12 mouse cellular contexts compared by ENCODE assay signal in the genomic region with DNA sequence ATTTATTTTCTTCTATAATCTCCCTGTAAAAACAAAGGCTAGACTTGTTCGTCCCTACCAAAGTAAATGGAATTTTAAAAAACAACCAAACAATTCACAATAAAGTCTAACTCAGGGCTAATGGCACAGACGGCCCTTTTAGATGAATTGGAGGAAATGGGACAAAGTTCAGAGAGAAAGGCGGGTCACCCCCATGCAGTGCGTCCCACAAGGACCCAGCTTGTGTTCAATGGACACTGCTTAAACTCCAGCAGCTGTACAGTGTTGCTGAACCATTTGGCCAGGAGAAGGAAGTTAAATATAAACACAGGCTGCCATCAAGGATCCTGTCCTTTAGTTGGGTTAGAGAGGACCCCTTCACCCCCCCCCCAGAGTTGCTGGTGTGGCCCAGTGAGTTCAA. TPM values are rescaled to one million over a fixed set of nuclear protein-coding genes. Genes with fewer than 3 reads are reported as not detected.
A peak's percentile ranks its signal among the peaks of the same experiment; 100 is the strongest.
DNase-seq lines count a peak whose midpoint lies in the region; ATAC-seq and TF ChIP-seq lines count a peak whose summit lies in the region.
"Had no signal": no experiment of that assay in that cellular context is flagged by ENCODE, and none has a peak within 500 bp of the region (broad histone marks: within the 10 kb centered on the region; RNA-seq: fewer than 3 reads in every experiment).

No protein-coding gene starts in this region.

- peak overlapping the region; percentile 99 for H3K27ac ChIP-seq in cerebellum, adult 2 months (ENCODE audit: insufficient read depth, low read length)
- H3K27ac ChIP-seq in hindbrain, embryonic 12.5 days, result no peak overlapping the region
- H3K27ac ChIP-seq in hindbrain, embryonic 14.5 days, result no peak overlapping the region
- 0 out of 2 replicates have a peak overlapping the region, but pooled peaks have one; percentile 29 for H3K27ac ChIP-seq in midbrain, embryonic 10.5 days (replicated peaks)
- no peak overlapping the region for H3K27ac ChIP-seq in midbrain, embryonic 15.5 days
- no peak overlapping the region for H3K27ac ChIP-seq in intestine, embryonic 16.5 days (ENCODE audit: low read length)
- H3K27ac ChIP-seq: embryonic facial prominence, embryonic 12.5 days had no signal

- peak; percentile 38; the same call in 1 of the 2 replicates for ATAC-seq in hindbrain, embryonic 12.5 days (ENCODE audit: low FRiP score)
- ATAC-seq in hindbrain, embryonic 14.5 days (ENCODE audit: low FRiP score), result no peak
- ATAC-seq in midbrain, embryonic 15.5 days (replicated peaks), result no peak
- ATAC-seq in intestine, embryonic 16.5 days, result peak; percentile 67; the same call in 1 of the 2 replicates

- peaks cover 47% of the 10 kb centered on the region for H3K4me1 ChIP-seq in cerebellum, adult 2 months (ENCODE audit: control insufficient read depth, insufficient read depth, low read length)
- peaks cover 33% of the 10 kb centered on the region for H3K4me1 ChIP-seq in hindbrain, embryonic 12.5 days
- peaks cover 30% of the 10 kb centered on the region for H3K4me1 ChIP-seq in hindbrain, embryonic 14.5 days (replicated peaks; ENCODE audit: control insufficient read depth, insufficient read depth, low read length)
- H3K4me1 ChIP-seq in midbrain, embryonic 10.5 days, result peaks cover 61% of the 10 kb centered on the region
- peaks cover 26% of the 10 kb centered on the region; the same call in 1 of the 2 replicates for H3K4me1 ChIP-seq in midbrain, embryonic 15.5 days
- H3K4me1 ChIP-seq in intestine, embryonic 16.5 days (ENCODE audit: control insufficient read depth, insufficient read depth, low read length), result peaks cover 5% of the 10 kb centered on the region

- intact Hi-C loops in gastrocnemius, postnatal 36 days (cut with DNase I), result no loop called here

- DNase-seq in cerebellum, adult 2 months, result no peak
- no peak for DNase-seq in cerebellum, adult 11 months
- DNase-seq in hindbrain, embryonic 14.5 days (ENCODE audit: low spot score), result no peak
- no peak for DNase-seq in midbrain, embryonic 10.5 days (ENCODE audit: low spot score)
- no peak for DNase-seq in gastrocnemius, postnatal 36 days
- DNase-seq: kidney, adult 9 months; thymus, postnatal 25 days had no signal

- no peaks in the 10 kb centered on the region for H3K9me3 ChIP-seq in hindbrain, embryonic 12.5 days (replicated peaks)
- H3K9me3 ChIP-seq in hindbrain, embryonic 14.5 days (ENCODE audit: control insufficient read depth, low read length), result no peaks in the 10 kb centered on the region
- H3K9me3 ChIP-seq in midbrain, embryonic 10.5 days (replicated peaks), result no peaks in the 10 kb centered on the region
- no peaks in the 10 kb centered on the region for H3K9me3 ChIP-seq in midbrain, embryonic 15.5 days
- no peaks in the 10 kb centered on the region for H3K9me3 ChIP-seq in intestine, embryonic 16.5 days (ENCODE audit: control insufficient read depth, low read length)
- H3K9me3 ChIP-seq: embryonic facial prominence, embryonic 12.5 days; limb, embryonic 15.5 days had no signal

- no peak for TF ChIP-seq CTCF in cerebellum, adult 2 months (IDR thresholded peaks at IDR 0.05; ENCODE audit: borderline replicate concordance, insufficient read depth, low read depth, low read length)

- WGBS in cerebellum, adult 2 months, result 61% methylated on average over 4 of the region's 4 CpGs
- 50% methylated on average over 4 of the region's 4 CpGs for WGBS in hindbrain, embryonic 12.5 days
- 64% methylated on average over 4 of the region's 4 CpGs for WGBS in hindbrain, embryonic 14.5 days
- WGBS in midbrain, embryonic 10.5 days, result 67% methylated on average over 4 of the region's 4 CpGs
- WGBS in midbrain, embryonic 15.5 days, result 64% methylated on average over 4 of the region's 4 CpGs
- WGBS in intestine, embryonic 16.5 days, result 30% methylated on average over 4 of the region's 4 CpGs

- no peak overlapping the region for H3K4me2 ChIP-seq in hindbrain, embryonic 12.5 days (replicated peaks)
- H3K4me2 ChIP-seq in hindbrain, embryonic 14.5 days (replicated peaks), result no peak overlapping the region
- no peak overlapping the region for H3K4me2 ChIP-seq in midbrain, embryonic 15.5 days
- no peak overlapping the region for H3K4me2 ChIP-seq in intestine, embryonic 16.5 days (ENCODE audit: low read depth, low read length)
- H3K4me2 ChIP-seq: limb, embryonic 15.5 days had no signal

- H3K4me3 ChIP-seq in cerebellum, adult 2 months (replicated peaks; ENCODE audit: insufficient read depth, low read depth, low read length), result no peak overlapping the region
- no peak overlapping the region for H3K4me3 ChIP-seq in hindbrain, embryonic 12.5 days
- H3K4me3 ChIP-seq in hindbrain, embryonic 14.5 days (replicated peaks; ENCODE audit: low read length), result no peak overlapping the region
- no peak overlapping the region for H3K4me3 ChIP-seq in midbrain, embryonic 10.5 days
- no peak overlapping the region for H3K4me3 ChIP-seq in midbrain, embryonic 15.5 days
- no peak overlapping the region for H3K4me3 ChIP-seq in intestine, embryonic 16.5 days (ENCODE audit: low read length)
- H3K4me3 ChIP-seq: embryonic facial prominence, embryonic 12.5 days; limb, embryonic 15.5 days had no signal

- H3K36me3 ChIP-seq in hindbrain, embryonic 12.5 days, result no peaks in the 10 kb centered on the region
- H3K36me3 ChIP-seq in hindbrain, embryonic 14.5 days (replicated peaks; ENCODE audit: control insufficient read depth, insufficient read depth), result no peaks in the 10 kb centered on the region
- H3K36me3 ChIP-seq in midbrain, embryonic 10.5 days, result no peaks in the 10 kb centered on the region
- H3K36me3 ChIP-seq in midbrain, embryonic 15.5 days (replicated peaks), result no peaks in the 10 kb centered on the region
- H3K36me3 ChIP-seq in intestine, embryonic 16.5 days (ENCODE audit: control insufficient read depth, insufficient read depth, low read length), result no peaks in the 10 kb centered on the region
- H3K36me3 ChIP-seq: embryonic facial prominence, embryonic 12.5 days; limb, embryonic 15.5 days had no signal

- no peaks in the 10 kb centered on the region for H3K27me3 ChIP-seq in cerebellum, adult 2 months (ENCODE audit: control insufficient read depth, insufficient read depth, low read length)
- no peaks in the 10 kb centered on the region for H3K27me3 ChIP-seq in hindbrain, embryonic 12.5 days
- no peaks in the 10 kb centered on the region for H3K27me3 ChIP-seq in hindbrain, embryonic 14.5 days (ENCODE audit: control insufficient read depth, insufficient read depth, low read length)
- no peaks in the 10 kb centered on the region for H3K27me3 ChIP-seq in midbrain, embryonic 10.5 days (ENCODE audit: low read depth, poor library complexity, severe bottlenecking)
- H3K27me3 ChIP-seq in midbrain, embryonic 15.5 days (replicated peaks), result no peaks in the 10 kb centered on the region
- no peaks in the 10 kb centered on the region for H3K27me3 ChIP-seq in intestine, embryonic 16.5 days (replicated peaks; ENCODE audit: control insufficient read depth, insufficient read depth, low read length)
- H3K27me3 ChIP-seq: embryonic facial prominence, embryonic 12.5 days; limb, embryonic 15.5 days had no signal

- no peak overlapping the region for H3K9ac ChIP-seq in hindbrain, embryonic 12.5 days
- no peak overlapping the region for H3K9ac ChIP-seq in hindbrain, embryonic 14.5 days
- no peak overlapping the region for H3K9ac ChIP-seq in midbrain, embryonic 15.5 days
- H3K9ac ChIP-seq in intestine, embryonic 16.5 days (ENCODE audit: low read depth, low read length), result no peak overlapping the region
- H3K9ac ChIP-seq: embryonic facial prominence, embryonic 12.5 days; limb, embryonic 15.5 days had no signal

- no peak for TF ChIP-seq POLR2A in cerebellum, adult 2 months (IDR thresholded peaks at IDR 0.05; ENCODE audit: borderline replicate concordance, insufficient read depth, low read length)

RNA-seq across cellular contexts. Expression of gene Efr3b, which starts 30.9 kb away (rescaled TPM):
- polyA plus RNA-seq in cerebellum, adult 2 months (2012; rRNA removed), result 83.0 and 83.8 TPM in 2 replicates
- 33.1 and 36.8 TPM in 2 replicates for polyA plus RNA-seq in hindbrain, embryonic 12.5 days (2016; fragmentation: Nextera tagmentation; extraction: Ambion mirVana)
- 35.9 and 36.7 TPM in 2 replicates for polyA plus RNA-seq in hindbrain, embryonic 14.5 days (2014; fragmentation: Nextera tagmentation; extraction: Ambion mirVana)
- polyA plus RNA-seq in midbrain, embryonic 10.5 days (2016; fragmentation: Nextera tagmentation; extraction: Ambion mirVana), result 8.4 and 13.4 TPM in 2 replicates
- polyA plus RNA-seq in midbrain, embryonic 15.5 days (2015; fragmentation: Nextera tagmentation; extraction: Ambion mirVana), result 47.8 and 51.7 TPM in 2 replicates
- 2.6 and 3.2 TPM in 2 replicates for polyA plus RNA-seq in intestine, embryonic 16.5 days (2015; fragmentation: Nextera tagmentation; extraction: Ambion mirVana)
- 1 to 10 TPM; 3.3 to 3.8 TPM for total RNA-seq in gastrocnemius, postnatal 36 days (2021)

RNA-seq across cellular contexts. Expression of gene Pomc, which starts 53.0 kb away (rescaled TPM):
- polyA plus RNA-seq in cerebellum, adult 2 months (2012; rRNA removed), result 3.0 and 4.1 TPM in 2 replicates
- 5.1 and 6.4 TPM in 2 replicates for polyA plus RNA-seq in hindbrain, embryonic 12.5 days (2016; fragmentation: Nextera tagmentation; extraction: Ambion mirVana)
- polyA plus RNA-seq in hindbrain, embryonic 14.5 days (2014; fragmentation: Nextera tagmentation; extraction: Ambion mirVana), result 3.3 and 3.9 TPM in 2 replicates
- 7.8 and 8.2 TPM in 2 replicates for polyA plus RNA-seq in midbrain, embryonic 10.5 days (2016; fragmentation: Nextera tagmentation; extraction: Ambion mirVana)
- polyA plus RNA-seq in midbrain, embryonic 15.5 days (2015; fragmentation: Nextera tagmentation; extraction: Ambion mirVana), result 5.0 and 9.1 TPM in 2 replicates
- polyA plus RNA-seq in intestine, embryonic 16.5 days (2015; fragmentation: Nextera tagmentation; extraction: Ambion mirVana), result 2.4 and 2.5 TPM in 2 replicates
- total RNA-seq in gastrocnemius, postnatal 36 days (2021), result not detected

Comparison
In these comparisons a context has a peak if more than half of its experiments do, and no peak if none do; other contexts are left out.
1. H3K27ac ChIP-seq: peak in cerebellum, adult 2 months (single experiment) and midbrain, embryonic 10.5 days (single experiment); none in hindbrain, embryonic 12.5 days (single experiment), hindbrain, embryonic 14.5 days (single experiment), midbrain, embryonic 15.5 days (single experiment) and intestine, embryonic 16.5 days (single experiment).
2. ATAC-seq: peak in hindbrain, embryonic 12.5 days (single experiment) and intestine, embryonic 16.5 days (single experiment); none in hindbrain, embryonic 14.5 days (single experiment) and midbrain, embryonic 15.5 days (single experiment).